Mouse (Mus musculus) midbrain, postnatal 0 days (tissue): ENCODE results near the gene Srp68. TPM values are rescaled to one million over a fixed set of nuclear protein-coding genes. Genes with fewer than 3 reads are reported as not detected.

Experiments used
- ATAC-seq: fragments of 200-750 bp; cut with Nextera tagmentation; 2 replicates; pipeline ENCODE4 v1.8.0; 2017; ENCODE audit warnings: moderate number of reproducible peaks, mild to moderate bottlenecking, moderate TSS enrichment, moderate library complexity; ENCODE audit not compliant: low FRiP score
- DNase-seq: peaks from one replicate; pipeline ENCODE4 v3.0.0-alpha.2; 2015; ENCODE audit warnings: low spot score
- H3K27ac ChIP-seq: fragments of 300-500 bp; sonication (generic); 2 replicates; pipeline ENCODE4 v1.5.1; 2014; ENCODE audit warnings: low read depth, mild to moderate bottlenecking, low read length, mixed read lengths
- H3K27me3 ChIP-seq: fragments of 300-500 bp; sonication (generic); 2 replicates; pipeline ENCODE4 v1.6.1; 2014; ENCODE audit warnings: low read length, control low read depth, mixed read lengths; ENCODE audit not compliant: insufficient read depth
- H3K36me3 ChIP-seq: fragments of 300-500 bp; sonication (generic); 2 replicates; pipeline ENCODE4 v1.6.1; 2014; ENCODE audit warnings: low read length, control low read depth, mixed read lengths; ENCODE audit not compliant: insufficient read depth
- H3K4me1 ChIP-seq: fragments of 300-500 bp; sonication (generic); 2 replicates; pipeline ENCODE4 v1.6.1; 2014; ENCODE audit warnings: mild to moderate bottlenecking, control low read depth, antibody characterized with exemption, low read length, mixed read lengths; ENCODE audit not compliant: insufficient read depth
- H3K4me2 ChIP-seq: fragments of 300-500 bp; sonication (generic); 2 replicates; pipeline ENCODE4 v1.6.1; 2014; ENCODE audit warnings: low read depth, mild to moderate bottlenecking, low read length, mixed read lengths; ENCODE audit not compliant: poor library complexity, severe bottlenecking
- H3K4me3 ChIP-seq: fragments of 300-500 bp; sonication (generic); 2 replicates; pipeline ENCODE4 v1.5.1; 2014; ENCODE audit warnings: low read depth, mild to moderate bottlenecking, low read length, moderate library complexity
- H3K9ac ChIP-seq: fragments of 300-500 bp; sonication (generic); replicated peaks from 2 replicates; pipeline ENCODE4 v1.6.1; 2014; ENCODE audit warnings: mild to moderate bottlenecking, low read length, moderate library complexity, mixed read lengths; ENCODE audit not compliant: poor library complexity, severe bottlenecking
- H3K9me3 ChIP-seq: fragments of 300-500 bp; sonication (generic); 2 replicates; pipeline ENCODE4 v1.6.1; 2016; ENCODE audit warnings: low read length, control low read depth
- CTCF ChIP-seq: IDR thresholded peaks from 2 replicates; pipeline ENCODE4 v1.5.1; 2016; ENCODE audit warnings: antibody characterized with exemption, mild to moderate bottlenecking
- WGBS: fragments of 180-500 bp; shearing (Covaris S2); extraction: QIAGEN DNeasy Blood & Tissue Kit; methylation state at CpG from one replicate; pipeline ENCODE4 v1.1.7; 2014; 5-methylcytosine and 5-hydroxymethylcytosine counted together
- polyA plus RNA-seq: library from polyadenylated mRNA; unstranded; fragments of >200 nt; fragmentation: Nextera tagmentation; extraction: Ambion mirVana; gene quantifications from 2 replicates; pipeline ENCODE4 v1.2.1, GENCODE M21; 2015
- total RNA-seq: library from RNA; depleted of rRNA; stranded (reverse); fragments of >200 nt; gene quantifications from 2 replicates; pipeline ENCODE4 v1.2.3, GENCODE M21; 2014; rRNA removed

Srp68 gene
- total RNA-seq (17.7 and 27.3 TPM in 2 replicates), polyA plus RNA-seq (47.9 and 50.9 TPM in 2 replicates)

DNA sequence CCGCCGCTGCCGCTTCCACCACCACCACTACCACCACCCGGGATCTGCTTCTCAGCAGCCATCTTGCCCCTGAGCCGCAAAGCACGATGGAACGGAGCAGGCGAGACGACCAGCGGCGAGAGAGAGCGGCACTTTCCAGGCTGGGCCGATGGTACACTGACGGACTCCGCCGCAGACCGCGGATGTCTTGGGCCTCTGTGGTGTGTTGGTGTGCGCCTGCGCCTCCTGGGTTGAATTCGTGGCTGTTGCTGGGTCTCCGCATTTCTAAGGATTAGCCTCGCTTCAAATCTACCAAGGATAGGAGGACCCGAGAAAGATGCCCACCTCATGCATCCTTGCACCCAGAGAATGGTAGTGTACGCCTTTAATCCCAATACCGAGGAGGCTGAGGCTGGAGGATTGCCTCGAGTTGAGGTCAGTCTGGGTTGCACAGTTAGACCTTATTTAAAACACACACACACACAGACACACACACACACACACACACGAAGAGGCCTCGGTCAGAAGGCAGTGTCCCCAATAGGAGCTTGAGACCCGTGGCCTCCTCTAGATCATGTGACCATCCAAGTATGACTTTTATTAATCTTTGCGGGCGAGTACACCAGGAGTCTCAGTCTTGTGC is at the start of gene Srp68:
Gene Srp68 (minus strand): TSS at position 173 of the 622 bp plus-strand sequence.
- Histone ChIP-seq H3K27ac (peak within 1 kb of the TSS; percentile 92), H3K27me3 (no peaks in the 10 kb centered on the region), H3K36me3 (peaks cover 18% of the 10 kb centered on the region), H3K9ac (peak within 1 kb of the TSS; percentile 92), H3K9me3 (no peaks in the 10 kb centered on the region), H3K4me1 (peaks cover 4% of the 10 kb centered on the region), H3K4me2 (peak within 1 kb of the TSS; percentile 65), H3K4me3 (peak within 1 kb of the TSS; percentile 84)
- WGBS = 2% methylated on average over 32 of the region's 32 CpGs
- DNase-seq (peak; percentile 97), ATAC-seq (peak; percentile 98)
- TF ChIP-seq CTCF = peak; percentile 41; the same call in 1 of the 2 replicates

DNA sequence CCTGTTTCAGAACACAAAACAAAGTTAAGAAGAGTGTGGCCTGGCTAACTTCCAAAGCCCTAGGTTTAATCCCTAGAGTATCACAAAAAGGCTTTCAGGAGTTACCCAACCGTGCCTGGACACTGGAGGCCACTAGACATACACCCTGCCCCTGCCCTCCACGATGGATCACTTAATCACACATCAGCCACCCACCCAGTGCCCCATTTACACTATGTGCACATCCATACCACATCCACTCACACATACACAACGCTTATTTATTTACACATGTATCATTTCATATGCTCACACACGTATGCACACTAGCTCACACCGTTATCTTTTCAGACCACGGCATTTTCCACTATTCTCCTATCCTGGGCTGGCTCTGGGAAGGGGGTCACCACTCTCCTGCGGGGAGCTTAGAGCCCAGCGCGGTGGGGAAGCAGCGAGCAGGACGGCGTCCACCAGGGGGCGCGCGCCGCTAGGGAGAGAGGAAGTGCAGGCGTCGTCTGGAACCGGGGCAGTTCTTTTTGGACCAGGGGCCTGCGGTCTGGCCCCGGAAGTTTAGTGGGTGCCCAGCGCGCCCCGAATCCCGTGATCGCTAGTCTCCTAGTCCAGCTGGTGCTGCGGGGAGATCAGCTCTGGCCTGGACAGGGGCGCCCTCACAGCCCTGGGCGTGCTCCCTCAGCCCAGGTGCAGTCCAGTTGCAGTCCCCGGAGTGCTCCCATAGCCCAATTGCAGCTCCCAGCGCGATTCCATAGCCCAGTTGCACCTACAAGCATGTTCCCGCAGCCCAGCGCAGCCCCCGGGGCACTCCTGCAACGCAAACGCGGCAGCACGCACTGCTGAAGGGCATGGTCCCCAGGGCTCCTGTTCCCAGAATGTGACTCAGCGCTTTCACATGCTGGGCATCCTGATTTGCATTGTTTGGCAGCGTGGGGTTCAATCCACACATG is 45.0 kb upstream of the Srp68 start:
- peak; percentile 71 for DNase-seq
- H3K9ac ChIP-seq = no peak overlapping the region; the same call in 1 of the 2 replicates
- no peaks in the 10 kb centered on the region for H3K36me3 ChIP-seq
- ATAC-seq = peak; percentile 72
- 1% methylated on average over 40 of the region's 41 CpGs for WGBS
- H3K27ac ChIP-seq = no peak overlapping the region
- H3K27me3 ChIP-seq = no peaks in the 10 kb centered on the region
- peak overlapping the region; percentile 68 for H3K4me2 ChIP-seq
- H3K4me3 ChIP-seq = peak overlapping the region; percentile 29
- peak; percentile 96 for TF ChIP-seq CTCF
- H3K9me3 ChIP-seq = no peaks in the 10 kb centered on the region
- H3K4me1 ChIP-seq = no peaks in the 10 kb centered on the region

DNA sequence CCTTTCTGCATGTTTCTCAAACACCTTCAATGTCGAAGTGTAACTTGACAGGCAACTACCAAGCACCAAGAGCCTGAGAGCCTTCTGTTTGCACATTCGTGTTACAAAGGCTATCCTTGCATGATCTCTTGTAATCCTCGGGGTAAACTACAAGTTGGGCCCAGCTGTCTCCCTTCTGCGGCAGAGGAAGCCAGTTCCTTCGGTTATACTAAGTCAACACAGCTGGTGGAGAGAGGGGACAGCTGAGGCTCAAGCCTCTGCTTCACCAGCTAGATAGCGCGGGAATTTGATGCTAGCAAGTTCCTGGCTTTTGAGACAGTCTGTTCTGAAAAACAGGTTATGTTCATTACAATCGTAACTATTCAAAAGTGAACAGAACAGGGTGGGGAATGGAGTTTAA is 38.3 kb upstream of the Srp68 start:
- no peaks in the 10 kb centered on the region for H3K27me3 ChIP-seq
- H3K27ac ChIP-seq = no peak overlapping the region
- H3K9ac ChIP-seq = no peak overlapping the region
- H3K9me3 ChIP-seq = no peaks in the 10 kb centered on the region
- no peak for DNase-seq
- WGBS = 60% methylated on average over 8 of the region's 8 CpGs
- no peak overlapping the region for H3K4me2 ChIP-seq
- TF ChIP-seq CTCF = no peak
- no peak for ATAC-seq
- H3K4me3 ChIP-seq = no peak overlapping the region
- no peaks in the 10 kb centered on the region for H3K4me1 ChIP-seq
- no peaks in the 10 kb centered on the region for H3K36me3 ChIP-seq

DNA sequence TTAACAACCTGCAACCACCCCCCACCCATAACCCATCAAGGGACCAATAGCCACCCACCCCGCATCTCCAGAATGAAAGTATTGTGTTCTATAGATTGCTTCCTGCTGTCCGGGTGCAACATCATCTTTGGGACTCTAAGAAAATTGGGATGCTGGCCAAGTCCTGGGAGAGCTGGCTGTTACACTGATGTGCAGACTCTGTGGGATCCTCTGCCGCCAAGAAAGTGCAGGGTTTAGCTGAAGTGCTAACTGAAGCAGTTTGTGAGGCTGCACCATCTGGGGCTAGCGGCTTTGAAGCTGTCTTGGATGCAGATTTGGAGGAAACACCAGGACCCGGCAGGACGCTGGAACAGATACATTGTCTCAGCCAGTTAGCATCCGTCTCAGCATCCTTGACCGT is 37.2 kb upstream of the Srp68 start:
- DNase-seq (peak; percentile 68), ATAC-seq (no peak)
- H3K9me3 ChIP-seq = no peaks in the 10 kb centered on the region
- no peaks in the 10 kb centered on the region for H3K36me3 ChIP-seq
- H3K27ac ChIP-seq = no peak overlapping the region
- no peaks in the 10 kb centered on the region for H3K4me1 ChIP-seq
- H3K27me3 ChIP-seq = no peaks in the 10 kb centered on the region
- H3K4me2 ChIP-seq = no peak overlapping the region
- WGBS = 48% methylated on average over 8 of the region's 8 CpGs
- no peak for TF ChIP-seq CTCF
- H3K4me3 ChIP-seq = no peak overlapping the region
- H3K9ac ChIP-seq = no peak overlapping the region

DNA sequence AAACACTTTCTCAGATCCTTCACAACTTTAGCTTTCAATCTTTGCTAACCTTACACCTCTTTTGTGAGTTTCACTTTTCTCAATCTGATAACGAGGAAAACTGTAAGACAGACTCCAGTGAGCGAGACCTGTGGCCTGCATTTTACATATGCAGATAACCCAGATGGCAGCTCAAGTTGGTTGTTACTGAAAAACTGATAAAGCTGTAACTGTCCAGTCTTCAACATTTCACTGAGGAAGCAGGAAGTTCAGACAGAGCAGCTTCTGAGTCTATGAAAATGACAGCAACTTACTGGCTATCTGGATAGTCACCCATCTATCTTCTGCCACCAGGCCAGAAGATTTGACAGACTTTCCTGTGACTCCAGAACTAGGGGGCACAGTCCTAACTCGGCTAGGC is 35.6 kb upstream of the Srp68 start:
- no peak overlapping the region for H3K9ac ChIP-seq
- TF ChIP-seq CTCF = no peak
- H3K27ac ChIP-seq = no peak overlapping the region
- H3K4me1 ChIP-seq = 0 out of 2 replicates have a peak, but pooled peaks cover 5% of the 10 kb centered on the region
- H3K4me2 ChIP-seq = no peak overlapping the region
- DNase-seq = no peak
- H3K9me3 ChIP-seq = no peaks in the 10 kb centered on the region
- ATAC-seq = no peak
- peaks cover 3% of the 10 kb centered on the region for H3K36me3 ChIP-seq
- no peak overlapping the region for H3K4me3 ChIP-seq
- WGBS = 78% methylated on average over 3 of the region's 3 CpGs
- H3K27me3 ChIP-seq = no peaks in the 10 kb centered on the region
